Mouse (Mus musculus): Measurements from ENCODE around the gene Klf17. TPM values are rescaled to one million over a fixed set of nuclear protein-coding genes. Genes with fewer than 3 reads are reported as not detected.

Klf17 gene
- polyA plus RNA-seq, 1 experiment: not detected

GRCm38 (mm10) chr4:117708780-117709550, 56.5 kb downstream of the Klf17 start:
- TF ChIP-seq POLR2A (IDR thresholded peaks at IDR 0.05; ENCODE audit: borderline replicate concordance, control insufficient read depth, low read depth, low read length): no peak
- TF ChIP-seq CTCF (IDR thresholded peaks at IDR 0.05; ENCODE audit: control insufficient read depth, insufficient read depth, low read length): no peak
- Histone ChIP-seq H3K27ac (ENCODE audit: control insufficient read depth, insufficient read depth, low read depth, low read length, poor library complexity) (no peak overlapping the region), H3K4me1 (ENCODE audit: control insufficient read depth, insufficient read depth, low read length) (no peaks in the 10 kb centered on the region), H3K4me3 (replicated peaks; ENCODE audit: control insufficient read depth, low read depth, low read length) (no peak overlapping the region)
- WGBS: 78% methylated on average over 3 of the region's 3 CpGs

Other genes with a start within 250 kb of the Klf17 start
- gene Eri3, start 215.3 kb downstream of the Klf17 start, polyA plus RNA-seq (2011; ENCODE audit: insufficient read depth, insufficient read length, low replicate concordance, missing spikeins): 22.4 and 27.5 TPM in 2 replicates
- 18.0 and 29.7 TPM in 2 replicates for gene Dmap1, start 83.4 kb downstream of the Klf17 start, polyA plus RNA-seq (2011; ENCODE audit: insufficient read depth, insufficient read length, low replicate concordance, missing spikeins)
- gene Gm12845, start 41.2 kb downstream of the Klf17 start, polyA plus RNA-seq (2011; ENCODE audit: insufficient read depth, insufficient read length, low replicate concordance, missing spikeins): not detected in 2 replicates
- 87.0 and 92.4 TPM in 2 replicates for gene Slc6a9, start 68.9 kb upstream of the Klf17 start, polyA plus RNA-seq (2011; ENCODE audit: insufficient read depth, insufficient read length, low replicate concordance, missing spikeins)
- gene Ccdc24, start 106.9 kb upstream of the Klf17 start, polyA plus RNA-seq (2011; ENCODE audit: insufficient read depth, insufficient read length, low replicate concordance, missing spikeins): 1.1 TPM in 1 of 2 replicates, not detected in the other
- gene B4galt2, start 117.8 kb upstream of the Klf17 start, polyA plus RNA-seq (2011; ENCODE audit: insufficient read depth, insufficient read length, low replicate concordance, missing spikeins): 1.6 and 2.4 TPM in 2 replicates
- gene Atp6v0b, start 121.7 kb upstream of the Klf17 start, polyA plus RNA-seq (2011; ENCODE audit: insufficient read depth, insufficient read length, low replicate concordance, missing spikeins): 227 and 442 TPM in 2 replicates
- gene Dph2, start 126.4 kb upstream of the Klf17 start, polyA plus RNA-seq (2011; ENCODE audit: insufficient read depth, insufficient read length, low replicate concordance, missing spikeins): 4.7 and 7.0 TPM in 2 replicates
- gene Ipo13, start 149.4 kb upstream of the Klf17 start, polyA plus RNA-seq (2011; ENCODE audit: insufficient read depth, insufficient read length, low replicate concordance, missing spikeins): 58.8 and 93.1 TPM in 2 replicates
- 4.0 and 5.4 TPM in 2 replicates for gene Artn, start 164.1 kb upstream of the Klf17 start, polyA plus RNA-seq (2011; ENCODE audit: insufficient read depth, insufficient read length, low replicate concordance, missing spikeins)

Measured in bone marrow, adult 2 months (tissue).